Mouse (Mus musculus) CH12.LX (cell line): Measurements from ENCODE around the gene Gm5800.

Experiments used
- CTCF ChIP-seq, 2 experiments: IDR thresholded peaks in 1 of 2; conservative IDR thresholded peaks in 1 of 2; 2 replicates each; pipeline ENCODE4 v1.5.1; 2011 to 2012; ENCODE audit warnings: low read depth in 2 of 2, low read length in 2 of 2, improper control_type of control experiment in 1 of 2, inconsistent platforms in 1 of 2, mild to moderate bottlenecking in 1 of 2, moderate library complexity in 1 of 2
- EP300 ChIP-seq: IDR thresholded peaks from 2 replicates; pipeline ENCODE4 v1.6.1; 2011; ENCODE audit warnings: low read length, improper control_type of control experiment
- HCFC1 ChIP-seq: IDR thresholded peaks from 2 replicates; pipeline ENCODE4 v1.6.1; 2012; ENCODE audit warnings: low read depth, mild to moderate bottlenecking, inconsistent platforms, low read length, improper control_type of control experiment
- MAFK ChIP-seq: IDR thresholded peaks from 2 replicates; pipeline ENCODE4 v1.6.1; 2011; ENCODE audit warnings: low read length, improper control_type of control experiment; ENCODE audit not compliant: insufficient replicate concordance
- MAZ ChIP-seq: IDR thresholded peaks from 2 replicates; pipeline ENCODE4 v1.6.1; 2012; ENCODE audit warnings: low read depth, mild to moderate bottlenecking, inconsistent platforms, low read length, improper control_type of control experiment, moderate library complexity
- MYC ChIP-seq: IDR thresholded peaks from 2 replicates; pipeline ENCODE4 v1.6.1; 2011; ENCODE audit warnings: low read depth, mild to moderate bottlenecking, improper control_type of control experiment, low read length
- NRF1 ChIP-seq: IDR thresholded peaks from 2 replicates; pipeline ENCODE4 v1.6.1; 2014; ENCODE audit warnings: low read depth, mild to moderate bottlenecking, inconsistent platforms, low read length, improper control_type of control experiment, moderate library complexity
- POLR2A ChIP-seq: IDR thresholded peaks from 2 replicates; pipeline ENCODE4 v1.6.1; 2011; ENCODE audit warnings: low read depth, mild to moderate bottlenecking, improper control_type of control experiment, low read length
- TCF12 ChIP-seq: IDR thresholded peaks from 2 replicates; pipeline ENCODE4 v1.6.1; 2014; ENCODE audit warnings: low read depth, mild to moderate bottlenecking, inconsistent platforms, low read length, improper control_type of control experiment

DNA sequence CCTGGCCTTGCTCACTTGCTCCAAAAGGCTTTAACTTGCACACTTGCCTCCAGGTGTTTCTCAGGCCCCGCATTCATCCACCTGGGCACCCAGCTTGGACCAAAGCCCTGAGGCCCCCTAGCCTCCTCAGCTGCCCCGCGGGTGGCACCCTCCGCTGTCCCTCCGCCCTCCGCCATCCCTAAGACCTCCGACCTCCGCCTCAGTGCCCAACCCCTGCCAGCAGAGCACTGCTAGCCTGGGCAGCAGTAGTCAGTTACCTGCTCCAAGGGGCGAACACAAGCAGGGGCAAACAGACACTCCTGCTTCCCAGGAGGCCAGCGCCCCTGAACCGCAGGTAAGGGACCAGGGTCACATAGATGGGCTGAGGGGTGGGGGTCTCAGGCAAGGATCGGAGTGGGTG lies 21.0 kb upstream of the Gm5800 start:
- TF ChIP-seq CTCF (conservative IDR thresholded peaks at IDR 0.05 in 1 of 2, IDR thresholded peaks at IDR 0.05 in 1 of 2; ENCODE audit: low read depth in 2 of 2, low read length in 2 of 2) (no peak), MYC (no peak), MAFK (no peak), NRF1 (no peak), TCF12 (no peak), POLR2A (no peak), EP300 (no peak), MAZ (no peak), HCFC1 (no peak)
